Mouse (Mus musculus): ENCODE data around the gene Galnt12.

DNA sequence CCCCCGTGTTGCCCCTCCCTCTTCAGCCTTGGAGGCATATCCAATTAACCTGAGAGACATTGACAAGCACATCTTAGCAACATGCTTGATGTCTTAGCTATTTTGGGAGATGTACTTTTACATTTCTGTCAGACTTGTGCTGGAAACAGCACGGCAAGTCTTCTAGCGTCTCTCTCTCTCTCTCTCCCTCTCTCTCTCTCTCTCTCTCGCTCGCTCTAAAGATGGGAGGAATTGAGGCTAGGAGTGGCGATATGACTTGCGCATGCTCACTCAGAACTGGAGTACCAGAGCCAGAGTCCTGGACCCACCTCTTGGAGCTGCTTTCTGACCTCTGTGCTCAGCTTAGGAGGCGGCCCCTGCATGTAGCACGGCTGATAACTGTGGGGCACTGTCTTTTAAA is 20.9 kb downstream of the Galnt12 start:
- TF ChIP-seq MYOD1 (IDR thresholded peaks at IDR 0.05; ENCODE audit: control insufficient read depth in 1 of 3, insufficient read length in 2 of 3, low read depth in 2 of 3) (no peak), POLR2A (IDR thresholded peaks at IDR 0.05; ENCODE audit: insufficient read length, low read depth) (no peak), MAX (IDR thresholded peaks at IDR 0.05; ENCODE audit: low read depth) (no peak), CEBPB (IDR thresholded peaks at IDR 0.05; ENCODE audit: insufficient read depth, poor library complexity, severe bottlenecking) (no peak), POLR2AphosphoS2 (IDR thresholded peaks at IDR 0.05; ENCODE audit: insufficient read length, low read depth) (no peak), USF1 (IDR thresholded peaks at IDR 0.05; ENCODE audit: low read depth) (no peak), TCF12 (IDR thresholded peaks at IDR 0.05; ENCODE audit: insufficient read depth, poor library complexity, severe bottlenecking) (no peak), SRF (IDR thresholded peaks at IDR 0.05; ENCODE audit: control insufficient read depth, insufficient read length, low read depth) (no peak), MYOG (IDR thresholded peaks at IDR 0.05; ENCODE audit: control insufficient read depth in 1 of 3, insufficient read depth in 1 of 3, insufficient read length in 2 of 3, low read depth in 2 of 3) (no peak), TCF3 (IDR thresholded peaks at IDR 0.05; ENCODE audit: insufficient read length, low read depth) (no peak), REST (IDR thresholded peaks at IDR 0.05; ENCODE audit: insufficient read depth, insufficient read length) (no peak), E2F4 (IDR thresholded peaks at IDR 0.05; ENCODE audit: insufficient read depth) (no peak)

Data from myocyte (in vitro differentiated cells).